Mouse (Mus musculus): ENCODE measurements around the gene Zbtb20.

Zbtb20 gene

DNA sequence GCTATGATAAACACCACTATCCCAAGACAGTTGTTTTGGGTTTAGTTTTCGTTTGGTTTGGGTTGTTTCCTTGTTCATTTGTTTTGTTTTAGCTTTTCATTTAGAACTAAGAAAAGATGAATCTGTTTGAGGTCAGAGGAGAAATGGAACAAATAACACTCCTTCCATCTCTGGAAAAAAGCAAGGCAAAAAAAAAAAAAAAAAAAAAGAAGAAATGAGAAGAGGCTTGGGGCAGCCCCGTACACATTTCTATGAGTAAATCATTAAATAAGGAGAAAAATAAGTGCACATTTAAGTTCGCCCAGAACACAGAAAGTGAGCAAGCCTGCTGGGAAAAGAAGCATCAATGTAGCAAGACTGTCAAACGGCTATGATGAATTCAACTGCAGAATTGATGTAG lies 690.2 kb downstream of the Zbtb20 start:
- DNase-seq (ENCODE audit: low read depth), result no peak

DNA sequence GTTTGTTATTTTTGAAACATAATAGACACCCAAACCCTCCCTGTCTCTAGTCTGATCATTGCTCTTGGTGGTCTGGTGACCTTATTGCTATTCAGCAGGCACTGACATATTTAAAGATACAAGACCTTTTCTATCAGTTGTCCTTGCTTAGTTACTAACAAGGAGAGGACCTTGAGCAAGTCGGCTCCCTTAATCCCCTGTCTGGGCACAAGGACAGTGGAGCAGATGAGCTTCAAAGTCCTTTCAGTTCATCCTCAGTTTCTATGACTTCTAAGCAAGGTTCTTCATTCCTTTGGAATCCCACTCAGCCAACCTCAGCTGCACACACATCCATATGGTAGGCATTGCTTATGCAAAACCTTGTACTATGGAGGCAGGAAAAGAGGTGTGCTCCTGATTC lies 690.8 kb downstream of the Zbtb20 start:
- DNase-seq (ENCODE audit: low read depth), result no peak

DNA sequence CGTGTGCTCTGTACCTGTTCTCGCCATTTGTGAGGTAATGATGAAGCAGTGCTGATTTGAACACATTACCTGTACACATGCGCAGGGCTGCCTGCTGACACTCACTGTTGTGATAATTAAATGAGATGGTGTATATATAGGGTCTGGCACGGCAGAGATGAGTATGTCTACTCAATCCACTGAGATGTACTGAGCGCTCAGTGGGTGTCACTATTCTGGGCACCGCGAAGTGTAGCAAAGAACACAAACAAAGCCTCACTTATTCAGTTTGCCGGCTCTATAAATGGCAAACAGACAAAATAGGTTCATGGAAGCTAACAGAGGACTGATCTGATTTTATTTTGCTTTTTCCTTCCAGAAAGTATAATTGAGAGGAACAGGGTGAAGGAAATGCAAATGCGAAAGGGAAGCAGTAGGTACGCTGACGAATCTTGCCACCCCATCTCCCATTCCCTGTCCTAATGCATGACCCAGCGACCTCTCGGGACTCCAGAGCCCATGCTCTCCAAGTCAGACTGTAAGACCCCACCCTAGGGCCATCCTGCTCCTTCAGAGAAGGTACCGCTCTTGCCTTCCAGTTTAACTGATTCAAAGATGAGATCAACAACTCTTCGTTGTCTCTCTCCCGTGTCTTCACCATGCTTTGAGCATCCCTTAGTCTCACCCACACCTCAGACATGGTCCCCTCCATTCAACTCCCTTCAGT lies 695.8 kb downstream of the Zbtb20 start:
- DNase-seq (ENCODE audit: low read depth), result no peak

DNA sequence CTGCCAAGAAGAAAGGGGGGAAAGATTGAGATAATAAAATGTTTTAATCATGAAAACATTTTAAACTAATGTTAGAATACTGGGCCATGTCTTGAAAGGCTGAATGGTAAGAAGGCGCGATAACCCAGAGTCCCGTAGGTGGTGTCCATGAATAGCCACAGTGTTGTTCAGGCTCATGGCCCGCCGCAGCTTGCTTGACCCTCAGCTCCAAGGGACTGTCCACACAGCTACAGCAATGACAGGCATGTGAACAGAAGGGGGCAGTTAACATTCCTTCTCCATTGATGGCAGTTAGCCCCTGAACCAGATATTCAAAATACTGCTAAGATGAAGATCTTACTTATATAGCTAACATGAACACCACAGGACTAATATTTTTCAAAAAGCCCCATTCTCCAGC lies 696.5 kb downstream of the Zbtb20 start:
- no peak for DNase-seq (ENCODE audit: low read depth)

DNA sequence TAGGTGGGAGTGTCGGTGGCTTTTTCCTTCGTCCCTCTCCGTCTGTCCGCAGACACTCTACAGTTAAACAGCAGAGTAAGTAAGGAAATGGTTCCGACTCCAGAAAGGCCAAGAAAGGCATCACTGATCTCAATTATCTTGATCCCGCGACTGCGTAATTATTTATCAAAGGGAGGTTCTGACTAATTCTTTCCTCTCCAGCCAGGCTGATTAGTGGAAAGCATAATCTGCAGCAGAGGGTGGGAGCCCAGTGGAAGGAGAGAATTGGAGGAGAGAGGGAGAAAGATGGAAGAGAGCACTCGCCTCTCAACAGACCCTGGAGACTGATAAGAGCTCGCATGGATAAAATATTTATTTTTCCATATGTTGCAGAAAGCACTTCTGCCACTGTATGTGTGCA lies 697.1 kb downstream of the Zbtb20 start:
- no peak for DNase-seq (ENCODE audit: low read depth)

DNA sequence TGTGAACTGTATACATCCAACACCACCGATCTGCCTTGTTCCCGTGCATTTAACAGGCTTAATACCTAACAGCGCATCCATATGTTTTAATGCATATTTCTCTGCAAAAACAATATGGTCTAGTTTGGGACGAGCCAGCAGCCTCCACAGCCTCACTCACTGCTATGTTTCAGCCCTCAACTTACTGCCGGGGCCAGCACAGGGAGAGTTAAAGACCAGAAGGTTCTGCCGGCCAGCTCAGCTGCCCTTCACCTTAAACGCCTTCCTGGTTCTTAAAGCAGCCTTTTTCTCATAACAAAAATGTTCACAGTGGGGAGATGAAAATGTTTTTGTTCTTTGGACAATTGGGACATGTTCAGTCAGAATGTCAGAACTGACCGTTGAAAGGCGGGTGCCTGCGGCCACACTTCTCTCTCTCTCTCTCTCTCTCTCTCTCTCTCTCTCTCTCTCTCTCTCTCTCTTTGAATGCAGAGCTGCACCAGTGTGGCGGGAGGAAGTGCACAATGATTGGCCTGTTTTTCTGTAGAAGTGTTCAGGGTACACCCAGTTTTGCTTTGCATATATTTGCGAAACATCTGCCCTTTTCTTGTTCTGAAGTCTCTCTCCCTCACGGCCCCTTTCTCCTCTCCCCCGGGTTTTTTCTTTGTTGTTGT lies 697.6 kb downstream of the Zbtb20 start:
- no peak for DNase-seq (ENCODE audit: low read depth)

DNA sequence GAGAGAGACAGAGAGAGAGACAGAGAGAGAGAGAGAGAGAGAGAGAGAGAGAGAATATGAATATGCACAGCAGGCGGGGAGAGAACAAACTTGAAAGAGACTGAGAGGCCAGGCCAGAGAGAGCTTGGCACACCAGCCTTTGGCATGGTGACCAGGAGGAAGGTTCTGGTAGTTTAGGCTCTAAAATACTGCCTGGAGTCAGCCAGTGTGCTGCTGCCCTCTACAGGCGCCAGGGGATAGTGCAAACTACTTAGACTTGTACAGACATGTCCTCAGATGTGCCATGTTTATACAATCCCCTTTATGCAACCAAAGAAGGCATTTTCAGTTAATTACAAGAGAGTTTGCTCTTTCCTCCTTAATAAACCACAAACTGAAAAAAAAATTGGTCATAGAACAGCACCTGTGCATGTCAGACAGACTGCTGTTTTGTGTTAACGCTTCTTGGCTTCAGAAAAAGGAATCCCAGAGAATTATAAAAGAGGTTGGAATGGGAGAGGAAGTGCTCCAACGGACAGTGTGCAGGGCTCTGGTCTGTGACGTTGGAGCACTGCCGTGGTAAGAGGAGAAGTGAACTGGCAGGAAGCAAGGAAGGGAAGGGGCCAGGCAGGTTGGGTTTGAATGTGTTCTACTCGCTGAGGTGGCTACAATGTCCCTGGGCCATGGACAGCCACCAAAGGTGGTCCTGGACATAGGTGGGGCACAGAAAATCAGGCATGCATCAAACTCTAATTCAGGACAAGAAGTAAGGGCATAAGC lies 698.5 kb downstream of the Zbtb20 start:
- peak; percentile 93 for DNase-seq (ENCODE audit: low read depth)

DNA sequence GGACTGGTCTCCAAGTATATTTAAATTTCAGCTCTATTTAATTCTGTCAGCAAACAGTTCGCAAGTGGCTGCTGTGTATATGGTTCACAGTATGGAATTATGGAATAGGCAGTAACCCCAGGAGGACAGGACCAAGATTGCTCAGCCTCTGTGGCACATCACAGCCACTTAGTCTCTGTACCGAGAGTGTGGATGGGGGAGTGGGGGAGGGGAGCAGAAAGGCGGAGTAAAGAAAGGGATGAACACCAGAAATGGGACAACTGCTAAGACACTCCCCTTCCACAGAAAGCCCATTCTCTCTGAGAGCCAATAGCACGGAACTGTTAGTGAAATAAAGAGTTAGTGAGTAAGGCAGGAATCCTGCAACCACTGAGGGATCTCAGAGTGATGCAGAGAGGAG lies 699.4 kb downstream of the Zbtb20 start:
- no peak for DNase-seq (ENCODE audit: low read depth)

DNA sequence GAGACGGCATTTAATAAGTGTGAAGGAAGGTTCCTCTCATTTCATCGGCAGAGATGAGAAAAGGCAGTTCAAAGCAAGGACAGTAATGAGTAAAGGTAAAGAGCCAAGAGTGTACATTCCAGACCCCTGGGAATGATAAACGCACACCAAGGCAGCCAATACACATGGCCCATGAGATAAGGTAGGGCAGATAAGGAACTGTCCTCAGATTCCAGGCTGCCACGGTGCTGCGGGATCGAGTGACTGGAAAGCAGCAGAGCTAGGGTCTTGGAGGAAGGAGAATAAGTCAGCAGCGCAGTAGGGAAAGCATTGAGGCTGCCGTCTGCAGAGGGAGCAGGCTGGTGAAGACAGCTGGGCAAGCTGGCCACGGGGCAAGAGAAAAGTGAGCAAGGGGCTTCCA lies 699.8 kb downstream of the Zbtb20 start:
- no peak for DNase-seq (ENCODE audit: low read depth)

DNA sequence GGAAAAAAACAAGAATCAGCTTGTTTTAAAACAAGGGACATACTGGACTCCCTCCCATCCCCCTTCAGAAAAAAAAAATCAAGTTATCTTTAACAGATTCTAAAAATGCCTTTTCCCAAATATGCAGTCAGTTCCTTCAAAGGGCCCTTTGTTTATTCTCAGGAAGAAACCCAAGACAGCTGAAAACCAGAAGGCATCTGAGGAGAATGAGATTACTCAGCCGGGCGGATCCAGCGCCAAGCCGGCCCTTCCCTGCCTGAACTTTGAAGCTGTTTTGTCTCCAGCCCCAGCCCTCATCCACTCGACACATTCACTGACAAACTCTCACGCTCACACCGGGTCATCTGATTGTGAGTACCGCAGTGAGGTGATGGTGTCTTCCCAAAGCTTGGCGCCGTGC lies 701.7 kb downstream of the Zbtb20 start:
- DNase-seq (ENCODE audit: low read depth), result peak; percentile 84

DNA sequence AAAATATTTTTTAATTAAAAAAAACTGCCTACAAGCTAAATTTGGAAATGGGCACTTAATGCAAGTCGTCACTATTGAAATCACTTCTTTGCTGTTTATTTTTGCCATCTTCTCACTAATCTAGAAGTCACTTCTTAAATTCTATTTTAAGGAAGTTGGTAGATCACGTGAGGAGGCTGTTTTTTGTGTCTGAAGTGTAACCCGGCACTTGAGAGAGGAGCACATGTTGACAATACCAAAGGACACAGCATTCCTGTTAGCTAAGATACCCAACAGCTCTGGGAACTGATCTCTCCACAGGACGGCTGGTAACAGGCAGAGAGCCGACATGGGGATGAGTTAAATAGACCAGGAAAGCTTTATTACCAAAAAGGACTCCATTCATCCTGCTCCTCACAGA lies 702.7 kb downstream of the Zbtb20 start:
- no peak for DNase-seq (ENCODE audit: low read depth)

DNA sequence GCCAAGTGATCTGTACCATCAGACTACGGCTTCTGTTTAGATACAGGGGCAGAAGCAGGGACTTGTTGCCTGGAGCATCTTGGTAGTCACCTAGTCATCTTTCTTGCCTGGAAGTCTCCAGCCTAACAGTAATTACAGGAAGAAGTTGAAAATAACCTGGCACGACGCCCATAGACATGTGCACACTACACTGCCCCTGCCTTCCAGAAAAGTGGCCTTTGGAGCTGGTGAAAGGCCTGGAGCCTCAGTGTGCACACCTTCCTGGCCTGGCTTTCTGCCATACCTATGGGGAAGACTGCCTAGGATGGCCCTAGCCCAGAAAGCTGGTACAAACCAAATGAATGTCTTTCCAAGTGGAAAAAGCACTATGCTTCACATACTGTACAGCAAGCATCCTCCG lies 703.4 kb downstream of the Zbtb20 start:
- peak; percentile 33 for DNase-seq (ENCODE audit: low read depth)

DNA sequence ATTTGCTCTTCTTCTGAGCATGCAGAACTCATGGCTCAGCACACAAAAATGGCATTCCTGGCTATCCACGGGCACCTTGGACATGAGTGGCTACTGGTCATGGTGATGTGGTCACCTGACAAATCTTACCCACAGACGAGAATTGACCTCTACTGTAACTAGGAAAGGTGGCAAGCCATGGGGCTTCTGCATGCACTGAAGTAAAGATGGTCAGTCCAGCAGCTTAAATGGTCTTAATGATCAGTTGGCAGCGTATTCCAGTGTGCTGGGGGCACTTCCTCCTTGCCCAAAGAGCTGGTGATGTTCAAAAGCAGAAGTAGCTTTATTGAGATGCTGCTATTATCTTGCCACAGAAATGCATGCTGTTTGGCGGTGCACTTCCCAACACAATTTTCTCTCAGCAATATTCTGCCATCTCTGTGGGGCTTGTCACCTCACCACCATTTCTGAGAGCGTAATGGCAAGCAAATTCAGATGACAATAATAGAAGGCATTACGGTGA lies 704.7 kb downstream of the Zbtb20 start:
- no peak for DNase-seq (ENCODE audit: low read depth)

DNA sequence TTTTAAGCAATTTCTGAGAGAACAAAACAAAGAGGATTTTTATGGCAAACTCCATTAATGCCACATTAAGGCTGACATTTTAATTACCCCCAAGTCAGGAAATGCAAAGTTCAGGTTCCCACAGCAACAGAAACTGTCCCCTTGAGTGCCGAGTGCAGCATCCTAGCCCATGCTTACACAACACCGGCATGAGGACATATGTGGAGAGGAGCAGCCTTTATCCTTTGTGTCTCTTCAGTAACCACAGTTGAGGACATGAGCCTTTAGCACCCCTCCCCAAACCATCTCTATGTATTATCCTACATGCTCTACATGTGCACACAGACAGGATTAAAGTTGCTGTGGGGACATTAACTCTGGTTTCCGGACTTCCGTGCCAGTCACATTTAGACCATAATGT lies 705.9 kb downstream of the Zbtb20 start:
- no peak for DNase-seq (ENCODE audit: low read depth)

DNA sequence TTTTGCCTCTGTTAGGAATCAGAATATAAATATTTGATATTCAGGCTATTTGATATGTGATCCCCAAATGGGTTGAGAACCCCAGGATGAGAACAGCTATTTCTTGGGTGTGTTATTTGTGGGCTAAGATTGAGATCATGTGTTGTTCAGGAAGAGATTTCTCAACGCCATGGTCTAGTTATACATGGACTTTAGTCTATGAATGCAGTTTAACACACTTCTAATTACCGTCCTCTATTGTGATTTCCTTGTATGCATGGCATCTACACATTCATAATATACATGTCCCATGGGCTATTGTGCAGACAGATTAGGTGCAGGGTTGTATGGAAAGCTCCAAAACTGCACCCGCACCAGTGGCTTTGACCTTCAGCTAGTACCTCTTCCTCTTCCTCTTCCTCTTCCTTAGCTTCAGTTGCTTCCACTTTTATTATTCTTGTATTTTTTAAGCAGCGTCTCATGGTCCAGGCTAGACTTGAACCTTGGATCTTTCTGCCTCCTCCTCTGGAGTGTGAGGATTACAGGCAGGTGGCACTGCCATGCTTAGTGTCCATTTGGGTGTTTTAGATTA lies 711.3 kb downstream of the Zbtb20 start:
- no peak for DNase-seq (ENCODE audit: low read depth)

DNA sequence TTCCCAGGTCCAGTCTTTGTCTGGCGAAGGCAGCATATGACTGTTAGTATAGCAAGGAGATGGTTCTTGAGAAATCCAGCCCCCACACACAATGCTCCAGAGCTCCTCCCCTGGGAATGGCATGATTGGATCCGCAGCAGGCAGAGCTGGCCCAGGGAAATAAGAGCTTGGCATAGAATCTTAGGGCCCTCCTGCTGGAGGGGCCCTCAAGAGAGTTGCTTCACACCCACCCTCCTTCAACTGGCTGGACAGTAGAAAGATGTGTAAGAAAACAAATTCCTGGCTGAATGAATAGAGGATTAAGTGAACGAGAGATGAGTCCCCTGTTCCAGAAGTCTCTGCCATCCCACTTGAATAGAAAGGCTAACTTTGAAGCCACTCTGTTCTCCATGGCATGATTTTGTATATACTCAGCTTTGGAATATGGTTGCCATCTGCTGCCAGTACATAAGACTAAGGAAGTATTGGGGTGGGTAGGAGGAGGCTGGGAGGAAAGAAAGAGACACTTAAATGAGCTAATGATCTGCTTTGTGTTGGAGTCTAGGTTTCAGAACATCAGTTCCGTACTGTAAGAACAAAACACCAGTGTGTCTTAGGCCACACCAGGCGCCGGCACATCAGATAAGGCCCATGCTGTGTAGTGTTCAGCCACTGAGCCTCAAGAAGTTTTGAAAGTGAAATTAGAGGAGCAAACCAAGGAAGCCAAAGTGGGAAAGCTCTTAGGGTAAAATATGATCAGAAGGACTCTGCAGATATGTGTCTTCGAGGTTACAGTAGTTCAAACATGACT lies 715.2 kb downstream of the Zbtb20 start:
- peak; percentile 22 for DNase-seq (ENCODE audit: low read depth)

DNA sequence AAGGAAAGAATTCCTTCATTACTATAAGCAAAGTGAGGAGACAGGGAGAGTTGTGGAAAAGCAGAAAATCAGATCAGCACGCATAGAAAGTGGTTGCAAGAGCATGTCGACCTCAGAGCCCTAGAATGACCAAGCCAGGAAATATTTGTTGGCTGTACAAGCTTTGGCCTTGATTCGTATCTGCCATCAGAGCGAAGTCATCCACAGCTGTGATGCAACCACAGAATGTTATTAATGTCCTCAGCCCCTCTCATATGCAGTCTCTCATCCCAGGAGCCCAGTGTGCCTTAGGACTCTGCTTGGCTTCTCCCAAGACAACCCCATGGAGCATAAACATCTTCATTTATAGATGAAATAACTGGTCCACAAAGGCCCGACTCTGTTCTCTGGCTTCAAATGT lies 716.4 kb downstream of the Zbtb20 start:
- peak; percentile 66 for DNase-seq (ENCODE audit: low read depth)

DNA sequence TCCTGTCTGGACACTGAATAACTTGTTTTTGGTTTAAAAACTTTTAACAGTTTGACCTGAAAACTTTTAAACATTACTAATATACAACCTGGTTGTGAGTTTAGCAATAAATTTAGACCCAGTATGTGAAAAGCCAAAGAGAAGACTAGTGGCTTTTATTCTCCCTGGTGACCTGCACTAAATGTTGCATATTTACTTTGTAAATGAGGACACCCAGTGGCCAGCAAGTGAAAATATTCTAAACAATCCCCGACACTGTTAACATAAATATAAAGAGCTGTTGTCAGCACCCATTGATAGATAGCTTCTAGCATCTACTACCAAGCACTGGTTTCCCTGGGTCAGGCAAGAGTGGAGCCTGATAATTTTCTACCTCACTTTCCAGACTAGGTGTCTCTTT lies 717.1 kb downstream of the Zbtb20 start:
- peak; percentile 60 for DNase-seq (ENCODE audit: low read depth)

DNA sequence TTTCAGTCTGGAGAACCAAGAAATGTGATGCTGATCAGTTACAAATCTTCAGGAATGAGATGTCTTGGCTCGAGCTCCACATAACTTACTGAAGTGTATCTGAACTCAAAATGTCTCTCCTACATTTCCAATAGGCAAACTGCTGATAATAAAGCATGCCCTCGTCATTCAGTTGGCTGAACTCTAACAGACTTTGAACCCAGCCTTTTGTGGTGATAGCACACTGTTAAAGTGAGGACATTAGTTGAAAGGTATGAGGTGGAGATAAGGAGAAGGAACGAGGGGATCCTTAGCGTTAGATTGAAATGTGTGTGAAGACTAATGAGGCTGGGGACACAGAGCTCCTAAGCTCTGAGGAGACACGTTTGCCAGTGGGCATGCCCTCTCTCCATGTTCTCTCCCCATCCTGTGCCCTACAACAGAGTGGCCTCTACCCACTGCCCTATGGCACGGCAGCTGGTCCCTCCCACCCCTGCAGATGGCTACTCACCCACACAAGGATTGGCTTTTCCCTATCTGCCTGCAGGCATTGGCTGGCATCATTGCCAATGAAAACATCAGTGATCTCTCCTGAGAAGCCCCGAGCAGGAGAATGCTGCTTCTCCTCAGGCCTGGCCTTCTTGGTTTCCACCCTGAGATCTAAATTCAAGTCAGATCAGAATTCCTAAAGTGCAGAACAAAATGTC lies 721.8 kb downstream of the Zbtb20 start:
- no peak for DNase-seq (ENCODE audit: low read depth)

DNA sequence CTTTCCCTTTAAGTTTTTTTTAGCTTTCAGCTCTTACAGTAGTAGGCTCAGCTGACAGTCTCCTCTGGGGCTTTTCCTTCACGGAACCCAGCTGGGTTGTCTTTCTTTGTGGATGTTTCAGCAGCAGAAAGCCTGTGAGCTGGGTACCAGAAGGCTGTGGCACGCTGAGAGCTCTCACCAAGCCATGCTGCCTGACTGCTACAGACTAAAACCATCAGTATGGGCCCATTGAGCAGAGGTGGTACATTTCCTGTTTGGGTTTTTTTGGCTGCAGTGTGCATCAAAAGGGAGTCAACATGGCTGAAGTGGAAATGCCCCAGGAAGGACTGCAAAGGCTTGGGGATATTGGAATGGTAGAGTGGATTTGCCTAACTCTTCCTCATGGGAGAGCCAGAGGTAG lies 724.0 kb downstream of the Zbtb20 start:
- no peak for DNase-seq (ENCODE audit: low read depth)

DNA sequence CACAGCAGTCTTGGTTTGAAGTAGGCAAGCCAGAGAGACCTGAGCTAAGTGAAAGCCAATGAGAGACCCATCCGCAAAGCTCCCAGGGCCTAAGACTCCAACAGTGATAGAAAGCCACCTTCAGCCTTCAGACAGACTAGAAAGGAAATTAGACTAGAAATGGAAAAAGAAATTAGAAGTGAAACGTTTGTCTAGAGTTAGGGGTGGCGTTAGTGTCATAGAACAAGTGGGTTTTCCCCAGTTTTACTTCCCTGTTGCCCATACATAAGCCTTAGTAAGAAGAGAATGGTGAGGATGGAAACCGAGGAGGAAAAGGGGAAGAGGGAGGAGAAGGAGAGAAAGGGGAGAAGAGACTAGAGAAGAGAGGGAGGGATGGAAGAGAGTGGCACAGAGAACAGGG lies 726.9 kb downstream of the Zbtb20 start:
- DNase-seq (ENCODE audit: low read depth), result no peak
